Mouse (Mus musculus): ENCODE results near the gene Pigk. TPM values are rescaled to one million over a fixed set of nuclear protein-coding genes. Genes with fewer than 3 reads are reported as not detected.

The Pigk gene
- polyA plus RNA-seq, 1 experiment from 2014 or later = 36.0 TPM

Other genes with a start within 250 kb of the Pigk start
- 0.79 and 0.86 TPM in 2 replicates for gene Ak5, start 45.7 kb upstream of the Pigk start, polyA plus RNA-seq (2016; fragmentation: Nextera tagmentation; extraction: Ambion mirVana)

Data from midbrain, embryonic 10.5 days (tissue).